Mouse (Mus musculus) testis, adult 2 months (tissue): ENCODE measurements around the gene Vrtn.

Experiments
- CTCF ChIP-seq: fragments of 200-500 bp; IDR thresholded peaks from 2 replicates; pipeline ENCODE4 v1.5.1; 2012; ENCODE audit warnings: low read depth, mild to moderate bottlenecking, inconsistent platforms, low read length, moderate library complexity; ENCODE audit not compliant: control insufficient read depth, insufficient read depth, insufficient replicate concordance
- POLR2A ChIP-seq: fragments of 200-500 bp; IDR thresholded peaks from 2 replicates; pipeline ENCODE4 v1.6.1; 2012; ENCODE audit warnings: low read depth, mild to moderate bottlenecking, inconsistent platforms, low read length, moderate library complexity; ENCODE audit not compliant: control insufficient read depth

DNA sequence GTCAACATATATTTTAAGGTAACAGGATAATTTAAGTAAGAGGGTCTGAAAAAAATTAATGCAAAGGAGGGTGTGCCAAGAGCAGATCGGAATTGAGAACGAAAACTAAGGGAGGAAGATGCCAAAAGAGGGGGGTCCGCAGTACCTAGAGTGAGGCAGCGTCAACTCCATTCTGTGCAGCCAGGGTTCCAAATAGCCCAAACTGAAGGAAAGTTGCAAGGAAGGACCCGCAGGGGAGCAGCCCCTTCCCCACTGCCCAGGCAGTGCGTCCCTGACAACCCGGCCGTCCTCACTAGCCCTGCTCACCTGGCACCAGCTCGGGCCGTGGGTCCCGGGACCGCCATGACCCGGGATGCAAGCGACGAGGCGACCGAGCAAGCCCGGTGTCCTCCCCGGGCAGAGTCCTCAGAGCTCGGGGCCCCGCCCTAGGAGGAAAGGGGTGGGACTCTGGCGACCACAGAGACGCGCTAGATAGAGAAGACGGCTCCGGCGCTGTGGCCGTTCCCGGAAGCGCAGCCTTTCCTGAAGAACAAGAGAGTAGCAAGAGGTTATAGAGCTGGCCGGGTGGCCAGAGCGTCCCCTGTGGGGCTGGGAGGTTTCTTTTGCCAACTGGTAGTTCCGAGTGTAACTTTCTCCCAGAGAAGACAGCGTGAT is 23.7 kb upstream of the Vrtn start, which contains the start of gene Abcd4:
- TF ChIP-seq POLR2A, result peak; percentile 50
- peak; percentile 11; the same call in 1 of the 2 replicates for TF ChIP-seq CTCF
